Mouse (Mus musculus): Measurements from ENCODE around the gene Phf1. TPM values are rescaled to one million over a fixed set of nuclear protein-coding genes. Genes with fewer than 3 reads are reported as not detected.
A peak's percentile ranks its signal among the peaks of the same experiment; 100 is the strongest.
"Not testable (repeated sequence)": the region's sequence is repeated elsewhere in the genome, so short reads cannot be mapped to it uniquely, and the experiment has no call there.

The Phf1 gene
- polyA plus RNA-seq, 1 experiment from 2014 or later = 6.0 TPM

DNA sequence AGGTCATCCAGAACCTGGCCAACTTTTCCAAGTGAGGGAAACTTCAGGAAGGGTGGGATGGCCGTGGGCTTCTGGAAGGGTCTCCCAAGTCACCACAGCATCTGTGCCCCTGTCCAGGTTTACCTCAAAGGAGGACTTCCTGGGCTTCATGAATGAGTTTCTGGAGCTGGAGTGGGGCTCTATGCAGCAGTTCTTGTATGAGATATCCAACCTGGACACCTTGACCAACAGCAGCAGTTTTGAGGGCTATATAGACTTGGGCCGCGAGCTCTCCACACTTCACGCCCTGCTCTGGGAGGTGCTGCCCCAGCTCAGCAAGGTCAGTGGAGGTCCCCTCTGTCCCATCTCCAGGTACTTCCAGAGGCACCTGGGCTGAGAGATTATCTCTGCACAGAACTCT lies 27.0 kb downstream of the Phf1 start:
- Histone ChIP-seq H3K36me3 (peaks cover 94% of the 10 kb centered on the region), H3K27me3 (ENCODE audit: insufficient read depth, poor library complexity, severe bottlenecking) (no peaks in the 10 kb centered on the region), H3K27ac (no peak overlapping the region), H3K9me3 (no peaks in the 10 kb centered on the region), H3K4me3 (no peak overlapping the region), H3K4me1 (peaks cover 33% of the 10 kb centered on the region)
- DNase-seq (ENCODE audit: low spot score) = peak; percentile 63
- 91% methylated on average over 4 of the region's 4 CpGs for WGBS

DNA sequence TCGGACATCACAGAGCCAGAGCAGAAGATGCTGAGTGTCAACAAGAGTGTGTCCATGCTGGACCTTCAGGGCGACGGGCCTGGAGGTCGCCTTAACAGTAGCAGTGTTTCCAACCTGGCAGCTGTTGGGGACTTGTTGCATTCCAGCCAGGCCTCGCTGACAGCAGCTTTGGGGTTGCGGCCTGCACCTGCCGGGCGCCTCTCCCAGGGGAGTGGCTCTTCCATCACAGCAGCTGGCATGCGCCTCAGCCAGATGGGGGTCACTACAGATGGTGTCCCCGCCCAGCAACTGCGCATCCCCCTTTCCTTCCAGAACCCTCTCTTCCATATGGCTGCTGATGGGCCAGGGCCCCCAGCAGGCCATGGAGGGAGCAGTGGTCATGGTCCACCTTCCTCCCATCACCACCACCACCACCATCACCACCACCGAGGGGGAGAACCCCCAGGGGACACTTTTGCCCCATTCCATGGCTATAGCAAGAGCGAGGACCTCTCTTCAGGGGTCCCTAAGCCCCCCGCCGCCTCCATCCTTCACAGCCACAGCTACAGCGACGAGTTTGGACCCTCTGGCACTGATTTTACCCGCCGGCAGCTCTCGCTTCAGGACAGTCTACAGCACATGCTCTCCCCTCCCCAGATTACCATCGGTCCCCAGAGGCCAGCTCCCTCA lies 28.9 kb downstream of the Phf1 start:
- H3K9me3 ChIP-seq = no peaks in the 10 kb centered on the region
- H3K36me3 ChIP-seq = peaks cover 95% of the 10 kb centered on the region
- H3K27ac ChIP-seq = 0 out of 2 replicates have a peak overlapping the region, but pooled peaks have one; percentile 32
- H3K27me3 ChIP-seq (ENCODE audit: insufficient read depth, poor library complexity, severe bottlenecking) = no peaks in the 10 kb centered on the region
- no peak for DNase-seq (ENCODE audit: low spot score)
- H3K4me3 ChIP-seq = no peak overlapping the region
- peaks cover 19% of the 10 kb centered on the region for H3K4me1 ChIP-seq
- WGBS = 89% methylated on average over 21 of the region's 21 CpGs

DNA sequence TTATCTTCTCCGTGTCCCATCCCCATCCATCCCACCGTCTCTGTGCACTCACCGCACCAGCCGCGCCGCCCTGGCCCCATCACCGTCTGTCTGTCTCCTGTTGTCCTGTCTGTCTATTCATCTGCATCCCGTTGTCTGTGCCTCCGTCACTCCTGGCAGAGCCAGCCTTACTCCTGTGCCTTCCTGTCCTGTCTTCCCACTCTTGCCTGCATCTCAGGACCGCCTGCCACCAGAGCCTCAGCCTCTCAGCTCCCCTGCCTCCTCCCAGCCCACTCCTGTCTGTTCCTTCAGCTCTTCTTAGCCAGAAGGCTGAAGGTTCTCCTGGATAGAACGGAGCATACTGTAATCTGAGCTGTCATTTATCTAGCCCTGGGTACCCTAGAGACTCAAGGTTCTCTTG lies 34.1 kb downstream of the Phf1 start:
- no peak for DNase-seq (ENCODE audit: low spot score)
- Histone ChIP-seq H3K4me1 (peaks cover 20% of the 10 kb centered on the region), H3K4me3 (no peak overlapping the region), H3K27me3 (ENCODE audit: insufficient read depth, poor library complexity, severe bottlenecking) (no peaks in the 10 kb centered on the region), H3K27ac (no peak overlapping the region), H3K36me3 (peaks cover 68% of the 10 kb centered on the region), H3K9me3 (no peaks in the 10 kb centered on the region)
- 88% methylated on average over 11 of the region's 11 CpGs for WGBS

DNA sequence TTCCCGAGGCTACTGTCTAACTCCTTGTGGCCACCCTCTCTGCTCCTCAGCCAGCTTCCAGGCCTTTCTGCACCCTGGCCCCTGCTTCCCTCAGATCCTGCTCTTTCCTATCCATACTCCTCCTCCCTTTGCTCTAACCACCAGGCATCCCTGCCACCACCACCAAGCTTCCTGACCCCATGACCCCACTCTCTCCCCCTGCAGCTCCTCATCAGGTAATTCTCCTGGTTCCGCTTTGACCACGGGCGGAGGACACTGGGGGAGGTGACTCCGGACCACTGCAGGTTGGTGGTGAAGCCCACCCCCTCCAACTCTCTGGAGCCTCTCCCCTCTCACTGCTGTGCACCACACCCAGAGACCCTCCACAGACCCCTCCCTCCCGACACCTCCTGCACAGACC lies 34.6 kb downstream of the Phf1 start:
- no peak overlapping the region for H3K4me3 ChIP-seq
- 86% methylated on average over 6 of the region's 6 CpGs for WGBS
- H3K9me3 ChIP-seq = no peaks in the 10 kb centered on the region
- peaks cover 63% of the 10 kb centered on the region for H3K36me3 ChIP-seq
- DNase-seq (ENCODE audit: low spot score) = peak; percentile 74
- H3K27ac ChIP-seq = no peak overlapping the region
- H3K4me1 ChIP-seq = peaks cover 19% of the 10 kb centered on the region
- H3K27me3 ChIP-seq (ENCODE audit: insufficient read depth, poor library complexity, severe bottlenecking) = no peaks in the 10 kb centered on the region

DNA sequence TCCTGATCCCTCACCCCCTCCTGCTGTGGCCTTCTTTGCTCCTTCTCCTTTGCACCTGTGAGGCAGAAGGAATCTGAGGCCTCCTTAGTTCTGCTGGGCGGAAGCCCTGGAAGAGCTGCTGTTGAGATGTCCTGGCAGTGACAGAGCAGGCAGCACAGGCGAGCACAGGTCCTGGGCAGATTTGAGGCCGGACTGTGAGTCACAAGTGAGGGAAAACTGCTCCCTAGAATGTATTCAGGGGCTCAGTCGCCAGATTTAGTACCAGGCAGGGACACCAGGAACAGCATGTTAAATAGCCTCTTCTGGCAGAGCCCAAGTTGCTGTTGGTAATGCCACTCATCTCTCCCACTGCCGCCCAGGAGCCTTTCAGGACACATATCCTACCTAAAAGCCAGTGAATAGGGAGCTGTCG lies 35.4 kb downstream of the Phf1 start:
- Histone ChIP-seq H3K9me3 (no peaks in the 10 kb centered on the region), H3K4me1 (peaks cover 19% of the 10 kb centered on the region), H3K27me3 (ENCODE audit: insufficient read depth, poor library complexity, severe bottlenecking) (no peaks in the 10 kb centered on the region), H3K4me3 (no peak overlapping the region), H3K27ac (no peak overlapping the region), H3K36me3 (peaks cover 56% of the 10 kb centered on the region)
- peak; percentile 61 for DNase-seq (ENCODE audit: low spot score)
- WGBS = 80% methylated on average over 6 of the region's 6 CpGs

DNA sequence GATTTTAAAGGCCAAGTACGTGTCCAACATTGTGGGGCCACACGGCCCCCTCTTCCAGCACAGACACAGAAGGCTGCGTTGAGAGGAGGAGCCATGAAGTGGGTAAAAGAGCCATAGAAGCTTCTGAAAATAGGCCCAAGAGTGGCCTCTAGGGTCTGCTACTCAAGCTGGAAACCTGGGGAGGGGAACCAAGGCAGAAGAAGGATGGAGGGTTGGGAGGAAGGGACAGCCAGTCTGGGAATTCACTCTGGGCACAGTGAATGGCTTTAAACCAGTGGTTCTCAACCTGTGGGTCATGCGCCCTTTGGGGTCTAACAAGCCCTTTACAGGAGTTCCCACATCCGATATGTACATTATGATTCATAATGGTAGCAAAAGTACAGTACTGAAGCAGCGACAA lies 36.4 kb downstream of the Phf1 start:
- 81% methylated on average over 6 of the region's 6 CpGs for WGBS
- Histone ChIP-seq H3K27me3 (ENCODE audit: insufficient read depth, poor library complexity, severe bottlenecking) (no peaks in the 10 kb centered on the region), H3K4me1 (peaks cover 29% of the 10 kb centered on the region), H3K36me3 (peaks cover 49% of the 10 kb centered on the region), H3K27ac (no peak overlapping the region), H3K9me3 (no peaks in the 10 kb centered on the region), H3K4me3 (no peak overlapping the region)
- peak; percentile 51 for DNase-seq (ENCODE audit: low spot score)

DNA sequence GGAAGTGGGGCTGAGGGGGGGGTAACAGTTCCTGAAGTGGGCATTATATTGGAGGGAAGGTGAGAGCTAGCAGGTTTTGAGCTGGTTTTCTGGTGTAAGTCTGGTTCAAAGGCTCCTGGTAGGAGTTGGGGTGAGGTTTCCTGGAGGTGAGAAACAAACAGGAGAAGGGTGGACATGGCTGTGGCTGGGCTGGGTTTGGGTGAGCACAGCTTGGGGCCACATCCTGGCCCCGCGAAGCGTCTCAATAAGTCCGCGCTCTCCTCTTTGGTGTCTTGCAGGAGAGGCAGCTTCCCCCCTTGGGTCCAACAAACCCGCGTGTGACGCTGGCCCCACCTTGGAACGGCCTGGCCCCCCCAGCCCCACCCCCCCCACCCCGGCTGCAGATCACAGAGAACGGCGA lies 37.4 kb downstream of the Phf1 start:
- 48% methylated on average over 12 of the region's 12 CpGs for WGBS

DNA sequence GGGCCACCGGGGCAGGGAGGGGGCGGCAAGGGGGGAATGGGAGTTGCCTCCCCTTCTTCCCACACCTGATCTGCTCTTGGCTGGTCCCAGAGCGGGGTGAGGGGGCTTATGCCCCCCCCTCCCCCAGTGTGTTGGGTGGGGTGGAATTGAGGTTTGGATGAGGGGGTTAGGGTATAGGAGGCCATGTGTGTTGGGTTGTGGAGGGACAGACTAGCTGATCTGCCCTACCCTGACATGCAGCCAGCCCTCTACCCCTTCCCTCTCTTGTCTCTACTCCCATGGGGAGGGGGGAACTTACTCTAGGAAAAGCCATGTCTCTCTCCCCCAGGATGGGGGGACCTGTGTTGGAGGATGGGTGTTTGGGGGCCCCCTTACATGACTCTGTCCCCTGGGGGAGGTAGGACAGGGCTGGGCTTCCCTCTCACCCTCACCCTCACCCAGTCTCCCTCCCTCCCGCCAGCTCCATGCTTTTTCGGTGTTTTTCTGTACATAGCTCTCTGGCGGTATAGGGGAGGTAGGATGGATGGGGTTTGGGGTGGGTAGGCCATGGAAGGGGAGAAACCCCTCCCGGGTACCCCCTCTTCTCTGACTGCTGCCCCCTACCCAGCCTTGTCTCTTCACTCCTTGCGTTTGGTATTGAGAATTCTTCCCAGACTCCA lies 38.5 kb downstream of the Phf1 start:
- Histone ChIP-seq H3K36me3 (peaks cover 50% of the 10 kb centered on the region), H3K27ac (peak overlapping the region; percentile 91), H3K27me3 (ENCODE audit: insufficient read depth, poor library complexity, severe bottlenecking) (no peaks in the 10 kb centered on the region), H3K4me3 (peak overlapping the region; percentile 30), H3K4me1 (peaks cover 37% of the 10 kb centered on the region), H3K9me3 (no peaks in the 10 kb centered on the region)
- DNase-seq (ENCODE audit: low spot score) = peak; percentile 66
- 44% methylated on average over 8 of the region's 8 CpGs for WGBS

More for the DNA sequence above, 37.4 kb downstream of the Phf1 start:
- H3K27me3 ChIP-seq (ENCODE audit: insufficient read depth, poor library complexity, severe bottlenecking) = no peaks in the 10 kb centered on the region
- peak; percentile 67 for DNase-seq (ENCODE audit: low spot score)
- H3K4me3 ChIP-seq = no peak overlapping the region
- peaks cover 49% of the 10 kb centered on the region for H3K36me3 ChIP-seq
- H3K4me1 ChIP-seq = peaks cover 30% of the 10 kb centered on the region
- H3K27ac ChIP-seq = no peak overlapping the region
- no peaks in the 10 kb centered on the region for H3K9me3 ChIP-seq

DNA sequence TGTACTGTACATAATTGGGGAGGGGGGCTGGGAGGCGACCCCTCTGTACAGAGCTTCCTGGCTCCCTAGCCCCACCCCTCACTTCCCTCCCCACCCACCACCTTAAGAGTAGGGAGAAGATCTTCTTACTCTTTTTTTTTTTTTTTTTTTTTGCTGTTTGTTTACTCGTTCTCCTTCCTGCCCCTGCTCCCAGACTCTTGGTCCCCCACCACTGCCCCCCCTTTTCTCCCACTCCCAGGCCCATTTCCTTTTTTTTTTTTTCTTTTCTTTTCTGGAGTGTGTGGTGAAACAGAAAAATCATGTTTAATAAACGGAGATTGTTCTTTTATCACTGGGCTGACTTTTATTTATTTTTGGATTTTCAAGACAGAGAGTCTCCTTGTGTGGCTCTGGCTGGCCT lies 39.3 kb downstream of the Phf1 start:
- 3% methylated on average over 3 of the region's 3 CpGs for WGBS
- Histone ChIP-seq H3K9me3 (no peaks in the 10 kb centered on the region), H3K4me3 (peak overlapping the region; percentile 84), H3K27ac (peak overlapping the region; percentile 91), H3K4me1 (peaks cover 37% of the 10 kb centered on the region), H3K36me3 (peaks cover 50% of the 10 kb centered on the region), H3K27me3 (ENCODE audit: insufficient read depth, poor library complexity, severe bottlenecking) (no peaks in the 10 kb centered on the region)
- DNase-seq (ENCODE audit: low spot score) = no peak

DNA sequence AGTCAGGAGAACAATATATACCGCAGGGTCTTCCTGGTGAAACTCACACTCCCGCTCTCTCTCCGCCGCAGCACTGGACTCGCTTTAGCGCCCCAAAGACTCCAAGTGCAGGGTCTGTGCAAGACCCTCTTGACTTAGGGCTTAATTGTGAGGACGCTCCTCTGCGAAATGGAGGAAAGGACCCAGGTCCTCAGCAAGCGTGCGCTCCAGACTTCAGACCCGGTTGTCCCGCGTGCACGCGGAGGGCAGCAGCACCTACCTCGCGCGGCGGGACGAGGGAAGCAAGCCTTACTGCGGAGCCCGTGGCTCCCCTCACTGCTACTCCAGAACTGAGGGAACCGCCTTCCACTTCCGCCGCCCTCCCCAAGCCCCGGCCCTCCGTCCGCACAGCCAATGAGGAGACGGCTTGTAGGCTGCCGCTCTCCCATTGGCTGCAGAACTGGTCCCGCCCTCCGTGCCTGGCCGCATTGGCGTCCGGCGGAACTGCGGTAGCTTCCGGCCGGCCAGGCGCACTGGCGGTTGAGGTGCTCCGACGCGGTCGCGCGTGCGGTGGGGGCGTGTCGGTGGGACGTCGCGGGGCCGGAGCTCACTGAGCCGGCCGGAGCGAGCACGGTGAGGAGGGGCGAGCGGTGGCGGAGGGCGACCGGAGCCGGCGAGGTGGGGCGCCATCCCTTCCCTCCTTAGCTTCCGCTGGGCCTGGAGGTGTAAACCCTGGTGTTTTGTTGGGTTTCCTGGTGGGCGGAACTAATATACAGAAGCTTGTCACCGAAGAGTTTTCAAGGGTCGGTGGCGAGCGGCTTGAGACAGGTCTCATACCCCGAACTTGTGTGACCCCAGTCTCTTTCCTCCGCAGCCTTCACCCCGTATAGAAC lies 40.1 kb downstream of the Phf1 start, which contains the start of gene Zbtb9:
Gene Zbtb9 (plus strand): TSS at position 465 of the 872 bp plus-strand sequence.
- DNase-seq (ENCODE audit: low spot score) = peak; percentile 98
- Histone ChIP-seq H3K36me3 (peaks cover 49% of the 10 kb centered on the region), H3K4me1 (peaks cover 37% of the 10 kb centered on the region), H3K27me3 (ENCODE audit: insufficient read depth, poor library complexity, severe bottlenecking) (no peaks in the 10 kb centered on the region), H3K27ac (peak within 1 kb of the TSS; percentile 91), H3K4me3 (peak within 1 kb of the TSS; percentile 84), H3K9me3 (no peaks in the 10 kb centered on the region)
- WGBS = under 1% methylated on average over 75 of the region's 75 CpGs

DNA sequence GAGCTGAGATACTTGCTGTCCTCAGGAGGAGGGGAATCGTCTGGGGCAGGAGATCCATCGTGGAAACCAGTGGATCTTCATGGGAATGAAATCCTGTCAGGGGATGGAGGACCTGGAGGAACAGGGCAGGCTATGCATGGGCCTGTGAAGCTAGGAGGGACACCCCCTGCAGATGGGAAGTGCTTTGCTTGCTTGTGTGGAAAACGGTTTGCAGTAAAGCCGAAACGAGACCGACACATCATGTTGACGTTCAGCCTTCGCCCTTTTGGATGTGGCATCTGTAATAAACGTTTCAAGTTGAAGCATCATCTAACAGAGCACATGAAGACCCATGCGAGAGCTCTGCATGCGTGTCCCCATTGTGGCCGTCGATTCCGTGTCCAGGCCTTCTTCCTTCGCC lies 41.7 kb downstream of the Phf1 start:
- WGBS = 89% methylated on average over 15 of the region's 15 CpGs
- DNase-seq (ENCODE audit: low spot score) = peak; percentile 66
- Histone ChIP-seq H3K36me3 (peaks cover 54% of the 10 kb centered on the region), H3K4me1 (peaks cover 37% of the 10 kb centered on the region), H3K27me3 (ENCODE audit: insufficient read depth, poor library complexity, severe bottlenecking) (no peaks in the 10 kb centered on the region), H3K4me3 (peak overlapping the region; percentile 84; the same call in 1 of the 2 replicates), H3K27ac (no peak overlapping the region), H3K9me3 (no peaks in the 10 kb centered on the region)

DNA sequence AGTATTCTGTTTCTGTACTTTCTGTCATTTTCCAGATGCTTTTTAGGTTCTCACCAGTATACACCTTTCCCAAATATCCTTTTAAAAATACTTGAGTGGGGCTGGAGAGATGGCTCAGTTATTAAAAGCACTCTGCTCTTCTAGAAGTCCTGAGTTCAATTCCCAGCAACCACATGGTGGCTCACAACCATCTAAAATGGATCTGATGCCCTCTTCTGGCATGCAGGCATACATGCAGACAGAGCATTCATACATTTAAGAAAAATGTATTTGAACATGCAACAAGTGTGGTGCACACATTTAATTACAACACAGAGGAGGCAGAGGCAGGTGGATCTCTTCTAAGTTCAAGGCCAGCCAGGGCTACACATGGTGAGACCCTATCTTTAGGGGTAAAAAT lies 42.6 kb downstream of the Phf1 start:
- Histone ChIP-seq H3K9me3 (no peaks in the 10 kb centered on the region), H3K4me3 (no peak overlapping the region), H3K4me1 (peaks cover 34% of the 10 kb centered on the region), H3K27me3 (ENCODE audit: insufficient read depth, poor library complexity, severe bottlenecking) (no peaks in the 10 kb centered on the region), H3K27ac (no peak overlapping the region), H3K36me3 (peaks cover 59% of the 10 kb centered on the region)
- peak; percentile 46 for DNase-seq (ENCODE audit: low spot score)

DNA sequence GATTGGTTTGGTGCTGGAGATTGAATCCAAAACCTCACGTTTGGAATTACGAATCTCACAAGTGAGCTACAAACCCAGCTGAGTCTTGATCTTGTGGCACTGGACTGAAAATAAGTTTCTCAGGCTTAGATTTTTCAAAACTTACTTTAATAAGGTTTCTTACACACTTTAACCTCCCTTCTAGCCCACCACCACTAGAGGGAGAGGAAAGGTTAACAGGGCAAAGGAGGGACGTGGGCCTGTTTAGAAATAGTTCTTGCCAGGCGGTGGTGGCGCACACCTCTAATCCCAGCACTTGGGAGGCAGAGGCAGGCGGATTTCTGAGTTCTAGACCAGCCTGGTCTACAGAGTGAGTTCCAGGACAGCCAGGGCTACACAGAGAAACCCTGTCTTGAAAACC lies 44.5 kb downstream of the Phf1 start:
- Histone ChIP-seq H3K4me1 (peaks cover 18% of the 10 kb centered on the region), H3K36me3 (peaks cover 60% of the 10 kb centered on the region)
- H3K27ac ChIP-seq; DNase-seq (ENCODE audit: low spot score); H3K27me3 ChIP-seq (ENCODE audit: insufficient read depth, poor library complexity, severe bottlenecking); H3K9me3 ChIP-seq; H3K4me3 ChIP-seq: not testable (repeated sequence)
- 87% methylated on average over 6 of the region's 6 CpGs for WGBS

Measured in heart, embryonic 10.5 days (tissue).